Mouse (Mus musculus): ENCODE measurements around the gene Gm20388. TPM values are rescaled to one million over a fixed set of nuclear protein-coding genes. Genes with fewer than 3 reads are reported as not detected.

The Gm20388 gene
- polyA plus RNA-seq, 1 experiment = 18.7 TPM

DNA sequence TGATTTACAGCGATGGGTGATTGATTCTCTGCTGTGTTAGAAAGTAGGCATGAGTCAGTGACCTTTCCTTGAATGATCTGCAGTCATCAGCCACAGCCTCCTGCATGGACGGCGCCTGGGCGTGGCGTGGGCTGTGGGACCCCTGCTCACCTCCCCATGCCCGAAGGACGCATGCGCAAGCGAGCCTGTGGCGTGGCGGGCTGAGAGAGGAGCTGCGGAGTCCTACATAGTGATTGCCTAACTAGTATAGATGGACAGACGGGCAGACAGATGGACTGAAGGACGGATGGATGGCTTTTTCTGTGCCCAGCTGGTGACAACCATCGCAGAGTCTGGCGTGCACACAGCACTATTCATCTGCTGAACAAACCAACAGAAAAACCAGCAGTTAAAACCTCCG, 1106.0 kb downstream of the Gm20388 start:
- TF ChIP-seq POLR2A (IDR thresholded peaks at IDR 0.05; ENCODE audit: borderline replicate concordance, insufficient read depth, low read length) = no peak
- TF ChIP-seq CTCF (IDR thresholded peaks at IDR 0.05; ENCODE audit: borderline replicate concordance, insufficient read depth, low read depth, low read length) = no peak
- H3K27ac ChIP-seq (ENCODE audit: insufficient read depth, low read length) = no peak overlapping the region
- H3K27me3 ChIP-seq (ENCODE audit: control insufficient read depth, insufficient read depth, low read length) = no peaks in the 10 kb centered on the region
- no peak for DNase-seq
- WGBS = 61% methylated on average over 17 of the region's 17 CpGs
- H3K4me1 ChIP-seq (ENCODE audit: control insufficient read depth, insufficient read depth, low read length) = no peaks in the 10 kb centered on the region
- no peak overlapping the region for H3K4me3 ChIP-seq (replicated peaks; ENCODE audit: insufficient read depth, low read depth, low read length)

DNA sequence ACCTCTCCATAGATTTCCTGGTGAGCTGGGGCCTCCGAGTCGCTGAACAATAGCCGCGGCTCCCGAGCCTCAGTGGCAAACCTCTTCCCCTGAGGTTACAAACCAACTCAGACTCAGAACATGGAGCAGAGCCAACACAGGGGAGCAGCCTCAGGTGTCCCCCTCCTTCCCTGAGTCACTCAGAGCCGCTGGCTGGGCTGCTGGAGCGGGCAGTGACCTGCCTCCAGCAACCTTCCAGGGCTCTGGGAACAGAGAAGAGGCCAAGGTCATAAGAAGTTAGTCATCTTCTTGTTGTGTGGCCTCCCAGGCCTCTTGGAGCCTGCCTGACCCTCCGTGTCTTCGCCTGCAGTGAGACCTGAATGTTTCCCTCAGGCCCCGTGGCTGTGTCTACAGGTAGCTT, 1107.6 kb downstream of the Gm20388 start:
- H3K4me3 ChIP-seq (replicated peaks; ENCODE audit: insufficient read depth, low read depth, low read length) = no peak overlapping the region
- 67% methylated on average over 10 of the region's 10 CpGs for WGBS
- H3K4me1 ChIP-seq (ENCODE audit: control insufficient read depth, insufficient read depth, low read length) = no peaks in the 10 kb centered on the region
- H3K27ac ChIP-seq (ENCODE audit: insufficient read depth, low read length) = no peak overlapping the region
- no peaks in the 10 kb centered on the region for H3K27me3 ChIP-seq (ENCODE audit: control insufficient read depth, insufficient read depth, low read length)
- no peak for DNase-seq
- no peak for TF ChIP-seq CTCF (IDR thresholded peaks at IDR 0.05; ENCODE audit: borderline replicate concordance, insufficient read depth, low read depth, low read length)
- no peak for TF ChIP-seq POLR2A (IDR thresholded peaks at IDR 0.05; ENCODE audit: borderline replicate concordance, insufficient read depth, low read length)

DNA sequence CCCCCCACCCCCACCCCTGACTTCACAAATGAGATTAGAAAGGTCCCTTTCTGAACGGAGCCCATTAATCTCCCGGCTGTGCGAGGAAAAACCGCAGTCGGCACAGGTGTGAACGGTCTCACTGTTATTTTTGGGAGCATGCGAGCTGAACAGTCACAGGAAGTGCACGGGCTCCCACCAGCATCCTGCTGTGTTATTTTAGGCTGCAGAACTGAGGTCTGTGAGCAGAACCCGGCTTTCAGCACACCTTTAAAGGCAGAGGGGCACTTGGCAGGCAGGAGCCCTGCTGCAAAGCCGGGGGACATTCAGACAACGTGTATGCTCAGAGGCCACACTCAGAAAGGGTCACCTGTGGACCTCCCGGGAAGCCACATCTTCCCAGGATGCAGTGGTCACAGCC, 1110.8 kb downstream of the Gm20388 start:
- 72% methylated on average over 12 of the region's 12 CpGs for WGBS
- Histone ChIP-seq H3K4me3 (replicated peaks; ENCODE audit: insufficient read depth, low read depth, low read length) (no peak overlapping the region), H3K4me1 (ENCODE audit: control insufficient read depth, insufficient read depth, low read length) (no peaks in the 10 kb centered on the region), H3K27me3 (ENCODE audit: control insufficient read depth, insufficient read depth, low read length) (no peaks in the 10 kb centered on the region), H3K27ac (ENCODE audit: insufficient read depth, low read length) (no peak overlapping the region)
- TF ChIP-seq CTCF (IDR thresholded peaks at IDR 0.05; ENCODE audit: borderline replicate concordance, insufficient read depth, low read depth, low read length) (no peak), POLR2A (IDR thresholded peaks at IDR 0.05; ENCODE audit: borderline replicate concordance, insufficient read depth, low read length) (no peak)
- DNase-seq = no peak

DNA sequence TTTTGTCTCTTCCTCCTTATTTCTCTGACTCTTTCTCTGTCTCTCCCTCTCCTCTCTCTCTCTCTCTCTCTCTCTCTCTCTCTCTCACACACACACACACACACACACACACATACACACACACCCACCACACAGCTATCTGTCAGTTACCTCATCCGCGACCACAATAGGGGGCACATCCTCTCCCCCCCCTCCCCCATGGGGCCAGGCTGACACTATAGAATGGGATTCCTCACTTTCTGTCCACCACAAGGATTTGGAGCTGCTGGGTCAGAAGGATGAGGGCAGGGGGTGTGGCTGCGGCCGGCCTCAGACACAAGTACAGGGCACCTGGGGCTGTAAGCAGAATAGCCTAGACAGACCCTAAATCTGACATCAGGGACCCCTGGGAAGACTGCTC, 1112.4 kb downstream of the Gm20388 start:
- 83% methylated on average over 4 of the region's 4 CpGs for WGBS
- no peak overlapping the region for H3K27ac ChIP-seq (ENCODE audit: insufficient read depth, low read length)
- no peak overlapping the region for H3K4me3 ChIP-seq (replicated peaks; ENCODE audit: insufficient read depth, low read depth, low read length)
- no peak for TF ChIP-seq CTCF (IDR thresholded peaks at IDR 0.05; ENCODE audit: borderline replicate concordance, insufficient read depth, low read depth, low read length)
- no peak for DNase-seq
- no peaks in the 10 kb centered on the region for H3K27me3 ChIP-seq (ENCODE audit: control insufficient read depth, insufficient read depth, low read length)
- no peaks in the 10 kb centered on the region for H3K4me1 ChIP-seq (ENCODE audit: control insufficient read depth, insufficient read depth, low read length)

DNA sequence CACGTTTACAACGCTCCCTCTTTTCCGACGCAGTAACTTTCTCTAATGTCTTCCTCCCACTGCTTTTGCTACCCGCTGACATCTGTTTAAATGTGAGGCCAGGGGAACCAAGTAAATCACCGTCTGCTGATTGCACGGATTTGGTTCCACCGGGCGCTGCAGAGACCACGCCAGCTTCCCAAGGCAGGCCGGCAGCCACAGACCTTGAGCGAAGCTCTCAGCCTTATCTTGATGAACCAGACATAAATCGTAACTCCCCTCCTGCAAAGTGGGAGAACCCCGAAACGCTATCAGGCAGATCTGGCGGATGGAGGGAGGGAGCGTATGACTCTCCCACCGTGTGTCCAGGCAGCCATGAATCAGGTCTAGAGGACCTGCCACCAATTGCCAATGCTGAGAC, 1113.1 kb downstream of the Gm20388 start:
- no peaks in the 10 kb centered on the region for H3K4me1 ChIP-seq (ENCODE audit: control insufficient read depth, insufficient read depth, low read length)
- no peak for DNase-seq
- 72% methylated on average over 18 of the region's 18 CpGs for WGBS
- TF ChIP-seq POLR2A (IDR thresholded peaks at IDR 0.05; ENCODE audit: borderline replicate concordance, insufficient read depth, low read length) (no peak), CTCF (IDR thresholded peaks at IDR 0.05; ENCODE audit: borderline replicate concordance, insufficient read depth, low read depth, low read length) (no peak)
- no peak overlapping the region for H3K4me3 ChIP-seq (replicated peaks; ENCODE audit: insufficient read depth, low read depth, low read length)
- H3K27ac ChIP-seq (ENCODE audit: insufficient read depth, low read length) = no peak overlapping the region
- H3K27me3 ChIP-seq (ENCODE audit: control insufficient read depth, insufficient read depth, low read length) = no peaks in the 10 kb centered on the region

DNA sequence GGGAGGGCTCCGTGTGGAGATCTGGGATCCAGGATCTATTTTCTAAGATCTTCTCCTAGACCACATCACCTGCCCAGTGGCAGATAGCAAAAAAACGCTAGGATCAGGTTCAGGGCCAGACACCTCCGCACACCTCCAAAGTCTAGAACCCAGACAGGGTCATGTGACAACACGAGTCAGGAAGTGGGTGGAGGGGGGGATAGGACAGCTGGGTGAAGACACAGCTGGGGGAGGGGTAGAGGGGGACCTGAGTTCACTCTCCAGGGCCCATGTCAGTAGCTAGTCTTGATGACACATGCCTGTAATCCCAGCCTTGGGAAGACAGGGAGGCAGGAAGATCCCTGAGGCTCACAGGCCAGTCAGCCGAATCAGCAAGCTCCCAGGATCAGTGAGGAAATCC, 1114.8 kb downstream of the Gm20388 start:
- no peak for DNase-seq
- no peaks in the 10 kb centered on the region for H3K4me1 ChIP-seq (ENCODE audit: control insufficient read depth, insufficient read depth, low read length)
- H3K4me3 ChIP-seq (replicated peaks; ENCODE audit: insufficient read depth, low read depth, low read length) = no peak overlapping the region
- no peaks in the 10 kb centered on the region for H3K27me3 ChIP-seq (ENCODE audit: control insufficient read depth, insufficient read depth, low read length)
- 83% methylated on average over 5 of the region's 5 CpGs for WGBS
- TF ChIP-seq CTCF (IDR thresholded peaks at IDR 0.05; ENCODE audit: borderline replicate concordance, insufficient read depth, low read depth, low read length) (no peak), POLR2A (IDR thresholded peaks at IDR 0.05; ENCODE audit: borderline replicate concordance, insufficient read depth, low read length) (no peak)
- no peak overlapping the region for H3K27ac ChIP-seq (ENCODE audit: insufficient read depth, low read length)

DNA sequence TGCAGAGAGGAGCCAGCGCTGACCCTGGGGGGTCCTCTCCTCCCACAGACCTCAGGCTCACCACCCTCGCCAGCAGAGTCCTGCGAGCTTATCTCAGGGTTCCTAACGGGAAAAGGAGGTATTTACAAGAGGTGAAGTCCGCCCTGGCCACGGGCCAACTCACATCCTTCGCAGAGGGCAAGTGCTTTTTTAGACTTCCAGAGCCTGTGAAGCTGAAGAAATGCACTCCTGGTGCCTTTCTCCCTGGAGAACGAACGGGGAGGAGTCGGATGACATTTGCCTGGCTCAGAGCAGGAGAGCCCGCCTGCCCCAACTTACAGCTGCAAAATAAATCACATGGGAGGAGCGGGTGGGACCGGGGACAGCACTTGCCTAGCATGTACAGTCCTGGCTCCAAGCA, 1117.1 kb downstream of the Gm20388 start:
- Histone ChIP-seq H3K27me3 (ENCODE audit: control insufficient read depth, insufficient read depth, low read length) (no peaks in the 10 kb centered on the region), H3K4me1 (ENCODE audit: control insufficient read depth, insufficient read depth, low read length) (no peaks in the 10 kb centered on the region), H3K4me3 (replicated peaks; ENCODE audit: insufficient read depth, low read depth, low read length) (no peak overlapping the region), H3K27ac (ENCODE audit: insufficient read depth, low read length) (no peak overlapping the region)
- 38% methylated on average over 13 of the region's 13 CpGs for WGBS
- DNase-seq = no peak
- TF ChIP-seq CTCF (IDR thresholded peaks at IDR 0.05; ENCODE audit: borderline replicate concordance, insufficient read depth, low read depth, low read length) = no peak
- TF ChIP-seq POLR2A (IDR thresholded peaks at IDR 0.05; ENCODE audit: borderline replicate concordance, insufficient read depth, low read length) = no peak

DNA sequence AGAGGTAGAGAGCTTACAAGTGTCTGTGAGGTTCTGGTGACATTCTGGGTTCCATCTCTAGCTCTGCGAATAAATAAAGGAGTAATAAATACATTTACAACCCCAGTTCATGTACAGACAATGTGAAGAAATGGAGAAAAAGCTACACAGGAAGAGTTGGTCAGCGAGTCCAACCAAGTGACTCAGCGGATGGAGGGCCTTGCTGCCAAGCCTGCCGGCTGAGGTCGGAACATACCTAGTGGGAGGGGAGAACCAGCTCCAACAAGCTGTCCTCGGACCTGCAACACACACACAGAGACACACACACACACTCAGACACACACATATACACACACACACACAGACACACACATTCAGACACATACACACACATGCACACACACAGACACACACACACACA, 1118.4 kb downstream of the Gm20388 start:
- WGBS = 37% methylated on average over 6 of the region's 6 CpGs
- TF ChIP-seq POLR2A (IDR thresholded peaks at IDR 0.05; ENCODE audit: borderline replicate concordance, insufficient read depth, low read length) (no peak), CTCF (IDR thresholded peaks at IDR 0.05; ENCODE audit: borderline replicate concordance, insufficient read depth, low read depth, low read length) (no peak)
- H3K4me1 ChIP-seq (ENCODE audit: control insufficient read depth, insufficient read depth, low read length) = no peaks in the 10 kb centered on the region
- DNase-seq = no peak
- H3K27me3 ChIP-seq (ENCODE audit: control insufficient read depth, insufficient read depth, low read length) = no peaks in the 10 kb centered on the region
- no peak overlapping the region for H3K4me3 ChIP-seq (replicated peaks; ENCODE audit: insufficient read depth, low read depth, low read length)
- H3K27ac ChIP-seq (ENCODE audit: insufficient read depth, low read length) = no peak overlapping the region
